Mouse (Mus musculus) olfactory bulb, adult 2 months (tissue): ENCODE data around the gene Slc13a3.

ENCODE experiments used
- CTCF ChIP-seq: fragments of 200-500 bp; IDR thresholded peaks from 2 replicates; pipeline ENCODE4 v1.5.1; 2012; ENCODE audit warnings: low read depth, mild to moderate bottlenecking, low read length, moderate library complexity; ENCODE audit not compliant: insufficient read depth
- POLR2A ChIP-seq: fragments of 200-500 bp; IDR thresholded peaks from 2 replicates; pipeline ENCODE4 v1.6.1; 2012; ENCODE audit warnings: mild to moderate bottlenecking, low read depth, low read length, moderate library complexity; ENCODE audit not compliant: insufficient read depth

DNA sequence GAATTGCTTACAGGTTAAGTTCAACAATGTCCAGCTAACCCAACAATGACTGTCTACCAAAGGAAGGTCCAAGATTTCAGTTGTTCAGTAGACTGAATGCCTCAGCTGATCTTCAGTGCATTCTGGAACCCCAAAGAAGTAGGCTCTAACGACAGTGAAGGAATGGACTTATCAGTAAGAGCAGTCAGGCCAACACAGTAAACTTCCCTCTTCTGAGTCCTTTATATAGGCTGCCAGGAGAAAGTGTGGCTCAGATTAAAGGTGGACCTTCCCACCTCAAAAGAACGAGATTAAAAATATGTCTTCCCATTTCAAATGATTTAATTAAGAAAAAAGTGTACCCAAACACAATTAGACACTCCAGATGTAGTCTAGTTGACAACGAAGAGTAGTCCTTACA, 102.7 kb downstream of the Slc13a3 start:
- TF ChIP-seq CTCF (no peak), POLR2A (no peak)
